Mouse (Mus musculus) urinary bladder, postnatal 4 days (tissue): ENCODE results near the gene Gsc.
"Not testable (repeated sequence)": the region's sequence is repeated elsewhere in the genome, so short reads cannot be mapped to it uniquely, and the experiment has no call there.

ENCODE experiments used
- DNase-seq, 2 experiments: peaks; one replicate each; pipeline ENCODE4 v3.0.0; 2021 to 2022; ENCODE audit warnings: low spot score in 2 of 2

Gene Gsc

GRCm38 (mm10) chr12:104453002-104453401, 20.1 kb downstream of the Gsc start:
- DNase-seq: no peak

- DNase-seq: no peak
Observed at GRCm38 (mm10) chr12:104450257-104450656, 22.9 kb downstream of the Gsc start.

- no peak for DNase-seq
Observed at GRCm38 (mm10) chr12:104448099-104448498, 25.0 kb downstream of the Gsc start.

- not testable (repeated sequence) for DNase-seq
Observed at GRCm38 (mm10) chr12:104447056-104447455, 26.1 kb downstream of the Gsc start.

GRCm38 (mm10) chr12:104443716-104444115, 29.4 kb downstream of the Gsc start:
- DNase-seq: no peak

GRCm38 (mm10) chr12:104440087-104440760, 32.9 kb downstream of the Gsc start:
- peak; percentile 74 to 90 for DNase-seq

- no peak for DNase-seq
Observed at GRCm38 (mm10) chr12:104433951-104434735, 39.0 kb downstream of the Gsc start.

GRCm38 (mm10) chr12:104433214-104433613, 39.9 kb downstream of the Gsc start:
- DNase-seq: no peak

GRCm38 (mm10) chr12:104431359-104431758, 41.8 kb downstream of the Gsc start:
- no peak for DNase-seq

- no peak for DNase-seq
Observed at GRCm38 (mm10) chr12:104426915-104427314, 46.2 kb downstream of the Gsc start.

- DNase-seq: no peak
Observed at GRCm38 (mm10) chr12:104425591-104425990, 47.5 kb downstream of the Gsc start.

GRCm38 (mm10) chr12:104422615-104423392, 50.3 kb downstream of the Gsc start:
- DNase-seq: no peak
